Mouse (Mus musculus) C2C12 (cell line): ENCODE measurements at regions not wholly inside any gene's neighbourhood (a gene's known extent, or its start where the extent isn't known, plus 50 kb on each side); places are given as distances from the start of the nearest gene placed in this dataset.

Source experiments
- CEBPB ChIP-seq: IDR thresholded peaks from one replicate; pipeline ENCODE4 v1.6.1; 2011; ENCODE audit warnings: low read depth, mild to moderate bottlenecking, control low read depth, moderate library complexity
- CTCF ChIP-seq: IDR thresholded peaks from one replicate; pipeline ENCODE4 v1.5.1; 2011; ENCODE audit not compliant: control insufficient read depth, insufficient read depth, insufficient read length
- FOSL1 ChIP-seq: IDR thresholded peaks from one replicate; pipeline ENCODE4 v1.8.0; 2011; ENCODE audit warnings: mild to moderate bottlenecking, low read length; ENCODE audit not compliant: poor library complexity, insufficient read depth, severe bottlenecking
- MAX ChIP-seq: IDR thresholded peaks from one replicate; pipeline ENCODE4 v1.6.1; 2011; ENCODE audit warnings: mild to moderate bottlenecking, control low read depth
- MYOD1 ChIP-seq: IDR thresholded peaks from one replicate; pipeline ENCODE4 v1.6.1; 2011; ENCODE audit warnings: low read depth; ENCODE audit not compliant: control insufficient read depth, insufficient read length
- MYOG ChIP-seq: IDR thresholded peaks from one replicate; pipeline ENCODE4 v1.6.1; 2011; ENCODE audit not compliant: control insufficient read depth, insufficient read length; ENCODE audit errors: extremely low read depth
- USF1 ChIP-seq: IDR thresholded peaks from one replicate; pipeline ENCODE4 v1.6.1; 2011; ENCODE audit warnings: low read depth, mild to moderate bottlenecking, control low read depth, moderate library complexity

DNA sequence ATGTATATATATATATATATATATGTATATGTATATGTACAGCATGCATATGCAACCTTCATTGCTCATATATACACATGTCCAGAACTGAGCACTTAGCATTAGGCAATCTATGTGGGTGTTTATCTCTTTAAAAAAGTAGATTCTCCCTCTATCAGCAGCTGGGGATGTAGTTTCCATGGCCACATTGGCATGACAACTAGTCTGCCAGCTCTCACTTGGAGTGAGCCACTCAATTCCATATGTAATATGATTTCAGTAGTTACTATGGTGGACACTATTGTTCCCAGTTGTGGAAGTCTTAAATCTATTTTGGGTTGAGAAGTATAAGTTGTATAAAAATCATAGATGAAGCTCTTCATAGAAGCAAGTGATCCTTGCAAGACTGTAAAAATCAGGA, 3903.7 kb downstream of the 9330182O14Rik start:
- TF ChIP-seq CTCF, result no peak
- no peak for TF ChIP-seq USF1
- TF ChIP-seq FOSL1, result no peak
- no peak for TF ChIP-seq MAX
- no peak for TF ChIP-seq CEBPB
- TF ChIP-seq MYOG, result no peak
- no peak for TF ChIP-seq MYOD1
